Mouse (Mus musculus): ENCODE measurements around the gene Ccr6.
A peak's percentile ranks its signal among the peaks of the same experiment; 100 is the strongest.

Gene Ccr6

DNA sequence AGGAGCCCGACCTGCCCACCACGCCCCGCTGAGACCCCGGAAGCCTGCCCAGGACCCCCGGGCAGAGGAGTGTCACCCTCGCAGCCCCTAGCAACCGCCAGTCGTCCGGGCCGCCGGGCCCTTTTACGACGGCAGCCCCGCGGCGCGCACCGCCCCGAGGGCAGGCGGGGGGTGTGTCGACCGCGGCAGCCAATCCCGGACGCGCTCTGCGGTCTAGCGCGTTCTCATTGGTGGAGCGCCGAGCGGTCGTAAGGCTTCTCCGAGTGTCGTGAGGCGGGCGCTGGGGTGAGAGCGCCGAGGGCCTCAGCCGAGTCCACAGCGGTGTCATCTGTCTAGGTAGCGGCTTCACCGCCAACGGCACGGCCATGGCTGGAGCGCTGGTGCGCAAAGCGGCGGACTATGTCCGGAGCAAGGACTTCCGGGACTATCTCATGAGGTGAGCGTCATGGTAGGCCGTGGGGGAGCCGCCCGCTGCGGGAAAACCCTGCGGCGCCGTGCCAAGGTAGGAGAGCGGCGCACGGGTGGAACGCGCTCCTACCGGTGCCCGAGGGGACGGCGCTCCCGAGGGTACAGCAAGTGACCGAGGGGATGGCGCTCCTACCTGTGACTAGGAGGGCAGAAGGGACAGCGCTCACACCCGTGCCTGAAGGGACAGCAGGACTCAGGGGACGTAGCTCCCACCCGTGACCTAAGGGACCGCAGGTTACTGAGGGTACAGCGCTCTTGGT lies 47.8 kb downstream of the Ccr6 start:
- peak; percentile 87 to 93 for DNase-seq (ENCODE audit: low spot score in 2 of 2)

DNA sequence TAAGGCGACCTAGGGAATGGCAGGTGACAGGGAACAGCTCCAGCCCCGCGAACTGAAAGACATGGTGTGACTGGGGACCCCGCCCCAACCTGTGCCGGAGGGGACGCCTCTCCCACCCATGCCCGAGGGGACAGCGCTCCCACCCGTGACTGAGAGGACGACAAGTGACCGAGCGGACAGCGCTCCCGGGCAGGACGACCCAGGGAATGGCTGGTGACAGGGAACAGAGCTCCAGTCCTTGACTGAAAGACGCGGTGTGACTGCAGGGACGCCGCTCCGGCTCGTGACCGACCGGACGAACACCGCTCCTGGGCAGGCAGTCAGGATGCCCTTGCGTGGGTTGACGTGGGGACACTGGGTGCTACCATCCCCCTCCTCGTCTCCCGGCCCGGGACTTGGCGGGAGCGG lies 48.4 kb downstream of the Ccr6 start:
- DNase-seq (ENCODE audit: low spot score in 2 of 2) = peak in 1 of 2 experiments; percentile 10

GRCm38 (mm10) chr17:8285056-8285455 lies 49.2 kb downstream of the Ccr6 start:
- no peak for DNase-seq (ENCODE audit: low spot score in 2 of 2)

- no peak for DNase-seq (ENCODE audit: low spot score in 2 of 2)
Observed at GRCm38 (mm10) chr17:8286987-8287386, 51.1 kb downstream of the Ccr6 start.

GRCm38 (mm10) chr17:8289993-8290679 lies 54.3 kb downstream of the Ccr6 start:
- no peak for DNase-seq (ENCODE audit: low spot score in 2 of 2)

DNA sequence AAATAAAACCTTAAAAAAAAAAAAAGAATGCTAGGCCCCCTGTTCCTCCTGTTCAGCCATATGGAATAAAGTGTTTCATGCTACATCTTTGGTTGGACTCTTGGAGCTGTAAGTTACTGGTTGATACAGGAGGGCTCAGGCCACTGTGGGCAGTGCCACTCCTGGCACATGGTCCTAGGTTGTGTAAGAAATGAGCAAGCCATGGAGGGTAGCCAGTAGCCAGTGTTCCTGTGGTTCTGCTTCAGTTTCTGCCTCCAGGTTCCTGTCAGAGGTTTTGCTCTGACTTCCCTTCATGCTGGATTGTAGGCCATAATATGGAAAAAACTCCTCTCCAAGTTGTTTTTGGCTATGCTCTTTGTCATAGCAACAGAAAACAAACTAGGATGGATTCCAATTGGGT lies 54.9 kb downstream of the Ccr6 start:
- no peak for DNase-seq (ENCODE audit: low spot score in 2 of 2)

GRCm38 (mm10) chr17:8295825-8296224 lies 60.0 kb downstream of the Ccr6 start:
- no peak for DNase-seq (ENCODE audit: low spot score in 2 of 2)

- DNase-seq (ENCODE audit: low spot score in 2 of 2) = no peak
Observed at GRCm38 (mm10) chr17:8296313-8296844, 60.5 kb downstream of the Ccr6 start.

DNA sequence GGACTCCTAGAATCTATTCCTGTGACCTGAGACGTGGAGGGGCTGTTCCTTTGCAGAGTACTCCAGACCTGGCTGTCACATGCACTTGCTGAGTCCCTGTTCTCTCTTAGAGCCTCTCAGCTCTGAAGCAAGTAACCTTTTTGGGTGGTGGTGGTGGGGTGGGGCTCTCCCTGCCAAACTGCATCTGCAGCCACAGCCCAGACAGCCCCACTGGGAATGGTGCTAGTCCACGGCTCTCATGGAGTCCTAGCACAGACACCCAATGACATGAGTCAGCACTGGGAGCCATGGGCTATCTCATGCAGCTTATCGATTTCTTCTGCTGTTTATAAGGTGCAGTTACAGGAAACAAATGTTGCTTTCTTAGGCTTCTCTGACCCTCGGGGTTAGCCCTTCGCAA lies 61.9 kb downstream of the Ccr6 start:
- DNase-seq (ENCODE audit: low spot score in 2 of 2) = no peak

DNA sequence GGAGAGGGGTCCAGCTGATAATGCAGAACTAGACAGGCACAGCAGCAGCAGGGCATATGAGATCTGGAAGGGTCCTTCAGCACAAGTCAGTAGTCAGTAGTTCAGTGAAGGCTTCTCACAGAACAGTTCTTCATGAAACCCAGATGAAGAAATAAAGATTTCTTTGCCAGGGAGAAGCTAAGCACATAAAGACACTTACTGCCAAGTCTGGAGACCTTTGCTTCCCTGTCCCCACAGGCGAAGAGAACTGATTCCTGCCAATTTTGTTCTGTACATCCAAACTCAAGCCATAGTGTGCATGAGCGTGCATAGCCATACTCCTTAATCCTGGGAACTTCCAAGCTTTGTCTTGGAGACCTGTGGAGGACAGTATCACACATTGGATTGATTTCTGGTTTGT lies 62.4 kb downstream of the Ccr6 start:
- DNase-seq (ENCODE audit: low spot score in 2 of 2) = no peak

DNA sequence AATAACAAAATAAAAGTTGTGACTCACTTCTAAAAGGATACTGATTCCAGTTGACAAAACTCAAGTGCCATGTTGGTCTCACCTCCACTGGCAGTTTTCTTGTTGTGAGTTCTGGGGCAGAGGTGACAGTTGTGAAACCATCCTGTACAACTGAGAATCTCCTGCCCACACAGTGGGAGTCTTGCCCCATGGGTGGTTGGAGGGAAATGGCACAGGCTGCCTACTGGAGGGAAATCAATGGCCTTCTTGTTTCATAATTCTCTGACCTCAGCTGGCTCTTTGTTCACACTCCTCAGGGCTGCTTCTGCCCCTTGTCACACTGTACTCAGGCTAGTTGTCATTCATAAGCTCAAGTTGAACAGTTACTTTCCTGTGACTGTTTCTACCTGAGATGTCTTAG lies 63.7 kb downstream of the Ccr6 start:
- DNase-seq (ENCODE audit: low spot score in 2 of 2) = no peak

DNA sequence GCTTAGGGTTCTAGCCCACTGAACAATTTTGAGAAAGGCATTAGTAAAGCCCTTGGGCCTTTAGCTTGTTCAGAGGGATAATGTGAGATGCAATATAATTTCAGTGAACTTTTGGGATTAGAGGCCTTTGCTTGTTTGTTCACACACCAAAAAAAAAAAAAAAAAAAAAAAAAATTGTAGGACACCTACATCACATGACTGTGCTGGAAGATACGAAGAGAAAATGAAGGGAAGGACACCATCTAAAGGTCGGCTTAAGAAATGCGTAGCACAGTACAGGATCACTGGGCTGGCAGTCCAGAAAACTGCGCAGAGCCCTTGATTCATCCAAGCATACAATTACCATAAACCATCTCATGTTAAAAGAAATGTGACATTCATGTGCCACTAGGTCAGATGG lies 65.7 kb downstream of the Ccr6 start:
- no peak for DNase-seq (ENCODE audit: low spot score in 2 of 2)

GRCm38 (mm10) chr17:8302772-8303438 lies 67.1 kb downstream of the Ccr6 start:
- no peak for DNase-seq (ENCODE audit: low spot score in 2 of 2)

DNA sequence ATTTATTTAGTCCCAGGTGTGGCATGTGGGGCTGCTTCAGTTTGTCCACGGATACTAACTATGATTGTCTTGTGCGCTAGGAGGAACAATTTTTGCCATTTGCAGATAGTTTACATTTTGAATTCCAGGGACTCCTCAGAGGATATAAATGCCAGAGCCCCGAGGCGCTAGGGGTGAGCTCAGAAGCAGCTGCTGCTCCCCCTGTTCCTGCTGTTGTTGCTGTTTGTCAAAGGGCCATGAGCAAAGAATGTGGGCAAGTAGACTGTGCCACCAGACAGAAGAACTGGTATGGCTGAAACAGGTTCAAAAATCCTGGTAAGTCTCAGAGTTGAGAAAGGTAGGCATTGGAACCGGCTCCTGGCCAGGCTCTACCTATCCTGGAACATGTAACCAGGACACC lies 67.8 kb downstream of the Ccr6 start:
- DNase-seq (ENCODE audit: low spot score in 2 of 2) = no peak

DNA sequence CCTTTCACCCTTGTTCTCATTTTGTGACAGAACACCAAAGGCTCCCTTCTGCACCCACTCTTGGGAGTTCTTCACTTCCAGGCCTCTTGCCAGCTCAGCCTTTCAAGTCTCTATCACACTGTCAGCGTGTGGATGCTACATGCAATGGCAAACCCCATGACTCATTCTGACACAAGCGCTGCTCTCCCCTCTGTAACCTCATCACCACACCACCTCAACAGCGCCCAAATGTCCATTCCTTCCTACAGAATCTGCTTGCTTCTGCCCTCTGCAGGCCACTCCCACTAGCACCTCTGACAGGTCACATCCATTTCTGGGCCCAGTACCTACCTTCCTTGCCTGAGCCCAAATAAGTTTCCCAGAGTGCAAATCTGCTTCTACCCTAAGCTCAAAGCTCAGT lies 70.0 kb downstream of the Ccr6 start:
- no peak for DNase-seq (ENCODE audit: low spot score in 2 of 2)
